Mouse (Mus musculus): ENCODE data around the gene Slc9a9.

The Slc9a9 gene

GRCm38 (mm10) chr9:94734320-94734719 lies 64.6 kb downstream of the Slc9a9 start:
- DNase-seq, result no peak

GRCm38 (mm10) chr9:94737226-94737625 lies 67.5 kb downstream of the Slc9a9 start:
- DNase-seq, result no peak

GRCm38 (mm10) chr9:94738555-94739427 lies 69.1 kb downstream of the Slc9a9 start:
- DNase-seq, result peak; percentile 78 to 82

DNA sequence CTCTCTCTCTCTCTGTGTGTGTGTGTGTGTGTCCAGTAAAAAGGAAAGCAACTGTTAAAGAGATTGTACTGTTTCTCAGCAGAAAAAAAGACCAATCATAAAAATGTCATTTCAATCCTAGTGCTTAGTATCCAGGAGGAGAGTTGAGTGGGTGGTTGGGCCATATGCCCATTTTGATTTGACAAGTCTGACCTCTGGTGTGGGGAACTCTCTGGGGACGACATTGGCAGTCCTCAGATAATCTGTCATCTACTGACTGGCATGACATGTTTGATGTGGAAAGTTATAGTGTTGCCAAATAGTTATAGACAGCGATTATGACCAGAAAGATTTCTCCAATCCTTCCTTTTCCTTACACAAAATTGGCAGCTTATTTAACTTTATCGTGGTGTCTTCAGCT lies 71.1 kb downstream of the Slc9a9 start:
- no peak for DNase-seq

DNA sequence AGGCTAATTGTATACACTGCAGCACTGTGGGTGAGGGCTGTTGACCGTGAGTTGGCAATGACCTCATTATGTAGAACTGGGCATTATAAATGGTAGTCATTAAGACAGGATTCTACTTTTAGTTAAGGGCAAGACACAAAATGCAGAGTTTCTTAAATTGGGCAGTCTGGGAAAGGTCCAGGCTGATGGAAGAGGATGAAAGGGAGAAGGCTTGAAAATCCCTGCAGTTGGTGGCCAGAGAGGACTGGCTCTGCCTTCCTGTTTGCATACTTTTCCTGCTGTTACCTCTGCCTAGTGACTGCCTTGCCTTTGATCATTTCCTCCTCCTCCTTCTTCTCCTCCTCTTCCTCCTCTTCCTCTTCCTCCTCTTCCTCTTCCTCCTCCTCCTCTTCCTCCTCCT lies 73.6 kb downstream of the Slc9a9 start:
- no peak for DNase-seq

- no peak for DNase-seq
Measured at GRCm38 (mm10) chr9:94748503-94748902, 78.8 kb downstream of the Slc9a9 start.

DNA sequence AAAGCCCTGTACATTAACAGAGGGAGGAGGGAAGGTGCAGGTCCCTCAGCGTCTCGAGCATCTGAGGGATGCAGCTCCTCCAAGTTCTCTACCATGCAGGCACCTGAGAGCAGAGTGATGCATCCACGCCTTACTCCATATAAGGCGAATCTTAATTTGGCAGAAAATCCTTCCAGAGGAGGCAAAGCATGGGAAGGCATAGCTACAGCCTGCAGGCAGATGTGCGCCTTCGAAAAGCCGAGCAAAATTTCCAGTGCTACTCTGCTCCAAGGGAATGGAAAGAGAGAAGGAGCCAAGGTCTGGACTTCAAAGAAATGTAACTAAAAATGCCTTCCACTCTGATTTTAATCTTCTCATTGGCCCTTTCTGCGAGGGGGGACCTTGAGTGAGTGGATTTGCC lies 80.5 kb downstream of the Slc9a9 start:
- no peak for DNase-seq

GRCm38 (mm10) chr9:94750935-94751637 lies 81.4 kb downstream of the Slc9a9 start:
- peak in 1 of 2 experiments; percentile 7 for DNase-seq

DNA sequence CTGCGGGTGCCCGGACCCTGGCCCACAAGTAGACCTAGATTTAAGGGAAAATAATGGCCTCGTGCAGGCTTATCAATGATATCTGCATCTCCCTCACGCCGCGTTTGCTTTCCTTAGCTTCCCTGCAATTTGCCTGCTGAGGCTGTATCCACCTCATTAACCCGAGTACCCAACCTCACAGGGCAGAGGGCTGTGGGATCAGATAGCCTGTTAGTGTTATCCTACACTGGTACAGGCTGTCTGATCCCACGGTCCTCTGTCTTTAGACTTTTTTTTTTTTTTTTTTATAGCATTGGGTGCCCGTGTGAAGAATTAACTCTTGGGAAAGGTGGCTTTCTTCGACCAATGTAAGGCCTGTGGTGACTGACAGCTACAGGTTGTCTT lies 81.9 kb downstream of the Slc9a9 start:
- DNase-seq, result peak in 1 of 2 experiments; percentile 12

DNA sequence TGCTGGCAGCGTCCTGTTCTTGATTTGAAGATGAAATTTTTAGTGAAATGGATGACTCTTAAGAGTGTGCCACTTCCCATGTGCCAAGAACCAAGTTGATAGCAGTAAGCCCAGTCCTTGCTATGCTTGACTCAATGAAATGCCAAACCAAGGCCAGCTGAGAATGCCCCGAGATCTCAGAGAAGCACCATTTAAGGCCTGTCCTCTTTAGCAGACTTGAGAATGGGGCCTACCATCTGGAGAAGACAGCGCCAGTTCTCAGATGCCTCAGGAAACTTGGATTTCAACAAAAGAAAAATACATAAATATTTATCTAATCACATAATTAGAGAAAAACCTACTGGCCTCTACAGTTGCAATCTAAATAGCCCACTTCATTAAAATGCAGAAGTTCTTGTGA lies 82.4 kb downstream of the Slc9a9 start:
- no peak for DNase-seq

GRCm38 (mm10) chr9:94759904-94760303 lies 90.2 kb downstream of the Slc9a9 start:
- no peak for DNase-seq

- no peak for DNase-seq
Measured at GRCm38 (mm10) chr9:94768114-94768513, 98.4 kb downstream of the Slc9a9 start.

- no peak for DNase-seq
Measured at GRCm38 (mm10) chr9:94768524-94768923, 98.8 kb downstream of the Slc9a9 start.

GRCm38 (mm10) chr9:94773357-94773756 lies 103.6 kb downstream of the Slc9a9 start:
- no peak for DNase-seq

GRCm38 (mm10) chr9:94788261-94788660 lies 118.6 kb downstream of the Slc9a9 start:
- peak; percentile 2 to 5 for DNase-seq

DNA sequence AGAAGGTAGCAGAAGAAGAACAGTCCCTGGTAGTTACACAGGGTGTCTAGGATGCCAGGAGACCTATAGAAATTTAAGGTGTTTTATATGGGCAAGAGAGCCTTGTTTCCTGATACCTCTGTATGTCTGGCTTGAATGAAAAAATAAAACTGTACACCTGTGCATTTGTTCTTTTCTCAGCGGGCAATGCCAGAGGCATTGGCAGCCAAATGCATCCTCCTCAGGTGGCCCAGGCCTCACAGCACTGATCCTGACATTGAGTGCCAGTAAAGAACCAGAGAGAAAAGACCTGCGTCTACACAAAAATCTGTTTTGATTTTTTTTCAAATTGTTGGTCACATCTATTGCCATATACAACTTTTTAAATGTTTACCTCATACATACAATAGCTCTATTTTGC lies 121.3 kb downstream of the Slc9a9 start:
- no peak for DNase-seq

- no peak for DNase-seq
Measured at GRCm38 (mm10) chr9:94803073-94803472, 133.4 kb downstream of the Slc9a9 start.

DNA sequence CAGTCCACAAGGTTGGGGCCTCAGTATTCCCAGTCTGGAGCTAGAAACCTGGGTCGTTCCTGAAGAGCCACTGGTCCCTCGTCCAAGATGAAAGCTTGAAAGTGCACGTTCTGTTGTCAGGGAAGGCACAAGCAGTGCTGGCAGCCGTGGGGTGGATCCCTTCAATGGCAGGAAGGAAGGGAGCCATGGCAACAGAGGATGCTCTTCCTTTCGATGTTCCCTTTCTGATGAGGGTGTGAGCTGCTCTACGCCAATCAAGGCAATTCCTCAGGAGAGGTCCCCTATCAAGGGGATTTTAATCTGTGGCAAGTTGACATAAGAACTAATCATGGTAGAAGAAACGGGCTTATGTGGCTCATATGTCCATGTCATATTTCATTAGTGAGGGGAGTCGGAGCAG lies 135.8 kb downstream of the Slc9a9 start:
- peak in 1 of 2 experiments; percentile 4 for DNase-seq

- no peak for DNase-seq
Measured at GRCm38 (mm10) chr9:94815518-94815917, 145.8 kb downstream of the Slc9a9 start.

DNA sequence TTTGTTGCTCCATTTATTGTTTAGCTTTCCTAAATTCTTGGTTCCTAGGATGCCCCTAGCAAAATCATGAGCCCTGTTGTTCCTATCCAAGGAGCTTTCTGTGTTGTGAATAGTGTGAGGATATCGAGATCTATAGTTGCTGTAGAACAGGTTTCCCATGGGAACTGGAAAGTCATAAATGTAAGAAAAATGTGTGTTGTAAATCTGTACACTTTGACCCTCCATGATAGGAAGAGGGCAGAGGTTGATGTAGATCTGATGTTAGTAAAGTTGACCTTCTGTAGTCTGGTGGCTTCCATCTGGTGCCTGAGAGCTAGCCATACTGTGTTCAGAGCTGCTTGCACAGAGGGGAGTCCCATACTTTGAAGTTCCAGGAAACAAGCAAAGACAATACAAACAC lies 151.6 kb downstream of the Slc9a9 start:
- DNase-seq, result no peak

DNA sequence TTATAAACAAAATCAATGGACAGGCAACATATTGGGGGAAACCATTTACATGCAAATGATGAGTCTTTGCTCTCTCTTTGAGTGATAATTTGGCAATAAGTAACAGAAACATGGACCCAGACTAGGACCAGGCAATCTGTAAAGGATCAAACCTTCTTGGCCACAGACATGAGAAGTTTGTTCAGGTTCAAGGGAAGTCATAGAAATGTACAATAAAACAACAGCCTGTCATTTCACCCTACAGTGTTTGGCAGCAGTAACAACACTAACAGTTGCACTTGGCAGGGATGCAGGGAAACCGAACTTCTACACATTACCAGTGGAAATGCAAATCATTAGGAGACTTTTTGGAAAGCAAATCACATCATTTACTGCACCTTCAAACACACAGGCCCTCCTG lies 164.1 kb downstream of the Slc9a9 start:
- DNase-seq, result no peak

DNA sequence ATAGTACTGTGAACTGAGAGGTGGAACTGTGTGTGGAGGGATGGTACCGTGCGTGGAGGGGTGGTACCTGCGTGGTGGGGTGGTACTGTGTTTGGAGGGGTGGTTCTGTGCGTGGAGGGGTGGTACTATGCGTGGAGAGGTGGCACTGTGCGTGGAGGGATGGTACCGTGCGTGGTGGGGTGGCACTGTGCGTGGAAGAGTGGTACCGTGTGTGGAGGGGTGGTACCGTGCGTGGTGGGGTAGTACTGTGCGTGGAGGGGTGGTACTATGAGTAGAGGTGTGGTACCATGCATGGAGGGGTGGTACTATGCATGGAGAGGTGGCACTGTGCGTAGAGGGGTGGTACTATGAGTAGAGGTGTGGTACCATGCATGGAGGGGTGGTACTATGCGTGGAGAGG lies 167.7 kb downstream of the Slc9a9 start:
- DNase-seq, result no peak

DNA sequence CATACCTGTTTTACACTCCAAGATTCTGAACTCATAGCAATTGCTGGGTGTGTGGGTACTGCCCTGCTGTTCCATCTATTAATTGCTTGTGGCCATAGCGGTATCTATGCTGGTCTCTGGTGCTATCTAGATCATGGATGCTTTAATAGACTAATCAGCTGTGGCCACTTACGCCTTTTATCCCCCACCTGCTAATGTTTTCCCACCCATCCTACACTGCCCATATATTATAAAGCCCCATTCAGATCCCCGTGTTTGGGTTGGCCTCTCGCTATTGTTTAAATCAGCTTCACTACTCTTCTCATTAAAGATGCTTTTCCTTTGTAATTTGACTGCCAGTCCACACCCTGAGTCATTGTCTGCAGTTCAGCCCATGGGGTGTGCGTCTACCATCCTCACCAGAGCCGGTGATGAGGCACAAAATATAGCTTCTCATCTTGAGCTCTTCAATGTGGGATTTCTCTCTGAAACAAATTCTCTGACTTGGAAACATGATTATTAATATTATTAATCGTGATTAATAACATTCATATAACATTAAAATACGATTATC lies 168.8 kb downstream of the Slc9a9 start:
- no peak for DNase-seq

DNA sequence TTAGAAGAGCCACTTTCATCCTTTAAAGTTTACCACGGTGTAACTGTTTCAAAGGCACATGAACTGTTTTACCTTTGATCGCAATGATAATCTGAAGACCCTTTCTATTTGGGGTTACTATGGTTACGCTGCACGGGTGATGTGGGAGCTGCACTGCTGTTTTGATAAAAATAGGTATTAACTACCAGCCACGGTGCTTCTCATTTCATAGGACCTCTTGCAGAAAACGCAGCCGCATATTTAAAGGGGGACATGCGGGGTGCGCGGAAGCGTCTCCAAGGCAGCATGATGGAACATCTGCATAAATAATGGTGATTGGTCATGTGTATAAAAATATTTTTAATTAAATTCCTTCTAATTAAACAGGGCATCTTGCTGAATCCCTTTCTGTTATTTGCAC lies 169.5 kb downstream of the Slc9a9 start:
- DNase-seq, result no peak
